Mouse (Mus musculus): ENCODE results near the gene Prkch.

GRCm38 (mm10) chr12:73736931-73737330, 152.3 kb downstream of the Prkch start:
- TF ChIP-seq POLR2A (IDR thresholded peaks at IDR 0.05; ENCODE audit: control insufficient read depth, extremely low read depth, insufficient read depth, low read length, poor library complexity) = no peak
- no peak for TF ChIP-seq CTCF (IDR thresholded peaks at IDR 0.05; ENCODE audit: borderline replicate concordance, control insufficient read depth, extremely low read depth, insufficient read depth, low read length, poor library complexity)

All from thymus, adult 2 months (tissue).